Mouse (Mus musculus) T-cell, adult 2 months (primary cell): ENCODE data around the gene Tbl1x.
"Not testable (repeated sequence)": the region's sequence is repeated elsewhere in the genome, so short reads cannot be mapped to it uniquely, and the experiment has no call there.

Experiments used
- DNase-seq: peaks from one replicate; pipeline ENCODE4 v3.0.0; 2022; ENCODE audit warnings: low spot score

The Tbl1x gene

GRCm38 (mm10) chrX:77510371-77511300 is at the start of gene Tbl1x:
TSS of gene Tbl1x (plus strand) at chrX:77511013.
- DNase-seq, result peak; percentile 35

- DNase-seq, result peak; percentile 34
Observed at GRCm38 (mm10) chrX:77469216-77469615, 41.6 kb upstream of the Tbl1x start.

GRCm38 (mm10) chrX:77472858-77473257 is 38.0 kb upstream of the Tbl1x start:
- DNase-seq, result no peak

- DNase-seq, result no peak
Observed at GRCm38 (mm10) chrX:77473511-77473910, 37.3 kb upstream of the Tbl1x start.

GRCm38 (mm10) chrX:77474551-77474950 is 36.3 kb upstream of the Tbl1x start:
- no peak for DNase-seq

GRCm38 (mm10) chrX:77477526-77477925 is 33.3 kb upstream of the Tbl1x start:
- DNase-seq, result no peak

GRCm38 (mm10) chrX:77487922-77488799 is 22.7 kb upstream of the Tbl1x start:
- no peak for DNase-seq

GRCm38 (mm10) chrX:77490127-77490526 is 20.7 kb upstream of the Tbl1x start:
- DNase-seq, result no peak

- DNase-seq, result peak; percentile 91
Observed at GRCm38 (mm10) chrX:77509149-77509548, 1.7 kb upstream of the Tbl1x start.

GRCm38 (mm10) chrX:77509776-77510175 is 1.0 kb upstream of the Tbl1x start:
- peak; percentile 42 for DNase-seq

GRCm38 (mm10) chrX:77511301-77511993 is 634 bp downstream of the Tbl1x start:
- DNase-seq, result peak; percentile 50

GRCm38 (mm10) chrX:77511994-77512485 is 1.2 kb downstream of the Tbl1x start:
- DNase-seq, result no peak

- DNase-seq, result peak; percentile 25
Observed at GRCm38 (mm10) chrX:77517274-77518085, 6.7 kb downstream of the Tbl1x start.

- no peak for DNase-seq
Observed at GRCm38 (mm10) chrX:77518929-77519328, 8.1 kb downstream of the Tbl1x start.

GRCm38 (mm10) chrX:77522842-77523375 is 12.1 kb downstream of the Tbl1x start:
- no peak for DNase-seq

GRCm38 (mm10) chrX:77525179-77525578 is 14.4 kb downstream of the Tbl1x start:
- DNase-seq, result no peak

GRCm38 (mm10) chrX:77528401-77528800 is 17.6 kb downstream of the Tbl1x start:
- DNase-seq, result no peak

GRCm38 (mm10) chrX:77530997-77531396 is 20.2 kb downstream of the Tbl1x start:
- no peak for DNase-seq

- no peak for DNase-seq
Observed at GRCm38 (mm10) chrX:77533922-77534321, 23.1 kb downstream of the Tbl1x start.

- DNase-seq, result not testable (repeated sequence)
Observed at GRCm38 (mm10) chrX:77539770-77540169, 29.0 kb downstream of the Tbl1x start.

GRCm38 (mm10) chrX:77544003-77544402 is 33.2 kb downstream of the Tbl1x start:
- no peak for DNase-seq
